Mouse (Mus musculus) brown adipose tissue, adult 24 weeks (tissue): ENCODE results near the gene Homer2. TPM values are rescaled to one million over a fixed set of nuclear protein-coding genes. Genes with fewer than 3 reads are reported as not detected.

ENCODE experiments used
- H3K27ac ChIP-seq: fragments of 200-500 bp; replicated peaks from 2 replicates; pipeline ENCODE4 v1.5.1; 2012; ENCODE audit warnings: low read depth, mild to moderate bottlenecking, low read length
- H3K4me1 ChIP-seq: fragments of 200-500 bp; 2 replicates; pipeline ENCODE4 v1.6.1; 2012; ENCODE audit warnings: low read length, mixed read lengths; ENCODE audit not compliant: control insufficient read depth, insufficient read depth, insufficient read length
- H3K4me3 ChIP-seq: fragments of 200-500 bp; 2 replicates; pipeline ENCODE4 v1.5.1; 2012; ENCODE audit warnings: low read depth, mild to moderate bottlenecking, low read length, moderate library complexity; ENCODE audit not compliant: insufficient read depth
- polyA plus RNA-seq: library from polyadenylated mRNA; stranded (reverse); fragments of >200 nt; gene quantifications from 2 replicates; pipeline ENCODE4 v1.2.4, GENCODE M21; 2012; ENCODE audit not compliant: missing spikeins, insufficient read depth, insufficient read length

Gene Homer2
- polyA plus RNA-seq, 1 experiment = 1.1 TPM

DNA sequence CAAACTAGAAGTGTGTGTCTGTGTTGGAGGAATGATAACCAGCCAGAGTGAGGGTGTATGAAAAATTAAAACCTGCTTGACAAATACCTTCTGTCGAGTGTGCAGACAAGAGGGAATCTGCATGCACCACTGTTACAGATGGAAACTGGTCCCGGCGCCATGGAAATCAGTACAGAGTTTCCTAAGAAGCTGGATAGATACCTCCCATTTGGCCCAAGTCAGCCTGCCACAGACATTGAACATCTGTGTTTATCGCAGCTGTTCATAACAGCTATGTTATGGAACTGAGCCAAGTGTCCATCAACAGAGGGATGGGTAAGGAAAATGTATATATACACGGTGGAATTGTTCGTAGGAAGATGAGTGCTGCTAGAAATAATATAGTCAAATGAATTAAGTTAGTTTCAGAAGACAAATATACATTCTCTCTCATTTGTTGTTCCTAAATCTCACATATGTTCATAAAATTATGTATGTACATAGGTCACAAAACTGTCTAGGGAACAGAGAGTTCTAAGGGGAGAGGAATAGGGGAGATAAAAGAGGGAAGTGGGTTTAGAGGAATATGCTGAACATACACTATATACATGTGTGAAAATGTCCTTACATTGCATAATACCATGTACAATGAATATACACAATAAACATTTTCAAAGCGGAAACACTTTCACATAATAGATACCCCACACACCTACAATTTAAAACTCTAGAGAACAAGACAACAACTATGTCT, 149.9 kb downstream of the Homer2 start:
- Histone ChIP-seq H3K4me3 (no peak overlapping the region), H3K27ac (no peak overlapping the region), H3K4me1 (no peaks in the 10 kb centered on the region)

DNA sequence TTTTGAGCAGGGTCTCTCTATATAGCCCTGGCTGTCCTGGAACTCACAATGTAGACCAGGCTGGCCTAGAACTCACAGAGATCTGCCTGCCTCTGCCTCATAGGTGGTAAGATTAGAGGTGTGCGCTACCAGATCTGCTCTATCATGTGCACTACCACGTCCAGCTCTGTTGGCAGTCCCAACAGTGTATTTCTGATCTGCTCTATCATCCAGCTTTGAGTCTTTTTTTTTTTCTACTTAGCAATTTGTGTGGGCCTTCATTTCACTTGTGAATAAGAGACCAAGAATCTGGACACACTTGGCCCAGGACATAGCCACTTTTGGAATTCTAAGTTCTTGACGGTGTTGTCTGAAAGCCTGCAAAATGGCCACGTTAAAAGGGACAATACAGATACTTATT, 150.5 kb downstream of the Homer2 start:
- Histone ChIP-seq H3K27ac (no peak overlapping the region), H3K4me1 (no peaks in the 10 kb centered on the region)

DNA sequence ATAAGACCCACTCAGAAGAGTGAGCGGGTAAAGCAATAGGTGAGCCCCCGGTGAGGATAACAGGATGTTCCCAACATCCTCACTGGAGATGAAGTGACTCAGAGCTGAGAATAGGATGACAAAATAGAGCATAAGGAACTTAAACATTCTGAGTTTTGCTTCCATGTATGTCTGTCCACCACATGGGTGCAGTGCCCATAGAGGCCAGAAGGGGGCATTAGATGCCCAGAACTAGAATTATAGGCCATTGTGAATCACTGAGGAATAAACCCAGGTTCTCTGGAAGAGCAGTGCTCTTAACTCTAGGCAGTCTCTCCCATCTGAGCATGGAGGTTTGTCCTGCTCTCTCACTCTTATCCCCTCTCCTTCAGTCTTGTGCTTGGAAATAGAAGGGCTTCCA, 153.0 kb downstream of the Homer2 start:
- Histone ChIP-seq H3K4me3 (no peak overlapping the region), H3K27ac (no peak overlapping the region), H3K4me1 (no peaks in the 10 kb centered on the region)

More for the DNA sequence above, 150.5 kb downstream of the Homer2 start:
- no peak overlapping the region for H3K4me3 ChIP-seq

DNA sequence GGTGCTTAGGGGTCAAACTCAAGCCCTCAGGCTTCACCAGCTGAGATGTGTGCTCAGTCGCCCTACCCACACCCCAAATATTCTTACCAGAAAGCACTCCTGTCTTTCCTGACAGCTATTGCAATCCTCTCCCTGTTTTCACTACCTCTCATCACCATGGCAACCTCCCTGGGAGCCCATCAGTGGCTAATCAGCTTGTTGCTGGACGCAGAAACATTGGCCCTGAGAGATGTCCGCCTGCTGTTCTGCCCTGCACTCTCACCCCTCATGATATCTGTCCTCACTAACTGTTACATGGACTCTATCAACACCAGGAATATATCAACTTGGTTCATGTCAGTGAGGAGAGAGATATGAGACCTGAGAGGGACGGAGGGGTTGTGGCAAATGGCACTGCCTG, 153.7 kb downstream of the Homer2 start:
- Histone ChIP-seq H3K4me1 (no peaks in the 10 kb centered on the region), H3K27ac (no peak overlapping the region), H3K4me3 (no peak overlapping the region)

Other genes with a start within 250 kb of the Homer2 start
- gene Ap3b2, start 213.6 kb downstream of the Homer2 start, polyA plus RNA-seq = not detected in 2 replicates
- not detected in 2 replicates for gene BC048679, start 209.2 kb downstream of the Homer2 start, polyA plus RNA-seq
- gene Fsd2, start 140.6 kb downstream of the Homer2 start, polyA plus RNA-seq = 18.0 and 18.9 TPM in 2 replicates
- 10.7 and 12.9 TPM in 2 replicates for gene Whamm, start 136.3 kb downstream of the Homer2 start, polyA plus RNA-seq
- gene Ramac, start 55.4 kb upstream of the Homer2 start, polyA plus RNA-seq = 30.5 and 35.6 TPM in 2 replicates
- 26.6 and 31.2 TPM in 2 replicates for gene 3110040N11Rik, start 82.0 kb upstream of the Homer2 start, polyA plus RNA-seq
- 193 and 285 TPM in 2 replicates for gene Btbd1, start 121.9 kb upstream of the Homer2 start, polyA plus RNA-seq
- gene Gm10160, start 148.3 kb upstream of the Homer2 start, polyA plus RNA-seq = not detected in 2 replicates
- 21.2 and 24.4 TPM in 2 replicates for gene Tm6sf1, start 151.5 kb upstream of the Homer2 start, polyA plus RNA-seq
- 2.6 and 3.1 TPM in 2 replicates for gene Hdgfl3, start 226.9 kb upstream of the Homer2 start, polyA plus RNA-seq